Mouse (Mus musculus): ENCODE data around the gene Aldh16a1. TPM values are rescaled to one million over a fixed set of nuclear protein-coding genes. Genes with fewer than 3 reads are reported as not detected.
"Not testable (repeated sequence)": the region's sequence is repeated elsewhere in the genome, so short reads cannot be mapped to it uniquely, and the experiment has no call there.

Gene Aldh16a1
- polyA plus RNA-seq, 1 experiment = 97.2 TPM

- 3% methylated on average over 6 of the region's 6 CpGs for WGBS
- DNase-seq = no peak
- peaks cover 27% of the 10 kb centered on the region for H3K36me3 ChIP-seq (ENCODE audit: control insufficient read depth, insufficient read depth, low read length)
- H3K4me3 ChIP-seq (ENCODE audit: control insufficient read depth, insufficient read depth, low read length) = peak overlapping the region; percentile 84
- no peaks in the 10 kb centered on the region for H3K27me3 ChIP-seq (ENCODE audit: control insufficient read depth, insufficient read depth, low read length)
- peaks cover 35% of the 10 kb centered on the region for H3K4me1 ChIP-seq (replicated peaks; ENCODE audit: control insufficient read depth, insufficient read depth, low read length)
- TF ChIP-seq POLR2A (IDR thresholded peaks at IDR 0.05; ENCODE audit: control insufficient read depth, extremely low read depth, insufficient read depth, low read length, poor library complexity) = no peak
- TF ChIP-seq CTCF (IDR thresholded peaks at IDR 0.05; ENCODE audit: borderline replicate concordance, control insufficient read depth, extremely low read depth, insufficient read depth, low read length, poor library complexity) = no peak
- no peak overlapping the region; the same call in 1 of the 2 replicates for H3K27ac ChIP-seq (ENCODE audit: control insufficient read depth, insufficient read depth, low read length)
Measured at GRCm38 (mm10) chr7:45127700-45128224, 26.6 kb downstream of the Aldh16a1 start.

GRCm38 (mm10) chr7:45126844-45127699 is 27.3 kb downstream of the Aldh16a1 start:
- no peaks in the 10 kb centered on the region for H3K27me3 ChIP-seq (ENCODE audit: control insufficient read depth, insufficient read depth, low read length)
- H3K27ac ChIP-seq (ENCODE audit: control insufficient read depth, insufficient read depth, low read length) = peak overlapping the region; percentile 37
- DNase-seq = no peak
- peak overlapping the region; percentile 28 for H3K4me3 ChIP-seq (ENCODE audit: control insufficient read depth, insufficient read depth, low read length)
- H3K36me3 ChIP-seq (ENCODE audit: control insufficient read depth, insufficient read depth, low read length) = peaks cover 34% of the 10 kb centered on the region
- no peak for TF ChIP-seq CTCF (IDR thresholded peaks at IDR 0.05; ENCODE audit: borderline replicate concordance, control insufficient read depth, extremely low read depth, insufficient read depth, low read length, poor library complexity)
- no peak for TF ChIP-seq POLR2A (IDR thresholded peaks at IDR 0.05; ENCODE audit: control insufficient read depth, extremely low read depth, insufficient read depth, low read length, poor library complexity)
- H3K4me1 ChIP-seq (replicated peaks; ENCODE audit: control insufficient read depth, insufficient read depth, low read length) = peaks cover 42% of the 10 kb centered on the region
- 57% methylated on average over 21 of the region's 21 CpGs for WGBS

- Histone ChIP-seq H3K27ac (ENCODE audit: control insufficient read depth, insufficient read depth, low read length) (no peak overlapping the region), H3K36me3 (ENCODE audit: control insufficient read depth, insufficient read depth, low read length) (peaks cover 37% of the 10 kb centered on the region), H3K4me1 (replicated peaks; ENCODE audit: control insufficient read depth, insufficient read depth, low read length) (peaks cover 49% of the 10 kb centered on the region), H3K4me3 (ENCODE audit: control insufficient read depth, insufficient read depth, low read length) (no peak overlapping the region), H3K27me3 (ENCODE audit: control insufficient read depth, insufficient read depth, low read length) (no peaks in the 10 kb centered on the region)
- no peak for TF ChIP-seq CTCF (IDR thresholded peaks at IDR 0.05; ENCODE audit: borderline replicate concordance, control insufficient read depth, extremely low read depth, insufficient read depth, low read length, poor library complexity)
- TF ChIP-seq POLR2A (IDR thresholded peaks at IDR 0.05; ENCODE audit: control insufficient read depth, extremely low read depth, insufficient read depth, low read length, poor library complexity) = no peak
- 92% methylated on average over 17 of the region's 17 CpGs for WGBS
- no peak for DNase-seq
Measured at GRCm38 (mm10) chr7:45126147-45126843, 28.1 kb downstream of the Aldh16a1 start.

GRCm38 (mm10) chr7:45125649-45126048 is 28.7 kb downstream of the Aldh16a1 start:
- not testable (repeated sequence) for H3K27me3 ChIP-seq (ENCODE audit: control insufficient read depth, insufficient read depth, low read length); DNase-seq; H3K27ac ChIP-seq (ENCODE audit: control insufficient read depth, insufficient read depth, low read length); H3K4me3 ChIP-seq (ENCODE audit: control insufficient read depth, insufficient read depth, low read length)
- Histone ChIP-seq H3K36me3 (ENCODE audit: control insufficient read depth, insufficient read depth, low read length) (peaks cover 37% of the 10 kb centered on the region), H3K4me1 (replicated peaks; ENCODE audit: control insufficient read depth, insufficient read depth, low read length) (peaks cover 51% of the 10 kb centered on the region)
- WGBS = 90% methylated on average over 5 of the region's 5 CpGs

- no peak overlapping the region for H3K4me3 ChIP-seq (ENCODE audit: control insufficient read depth, insufficient read depth, low read length)
- WGBS = 76% methylated on average over 7 of the region's 7 CpGs
- H3K36me3 ChIP-seq (ENCODE audit: control insufficient read depth, insufficient read depth, low read length) = peaks cover 37% of the 10 kb centered on the region
- no peak overlapping the region for H3K27ac ChIP-seq (ENCODE audit: control insufficient read depth, insufficient read depth, low read length)
- H3K4me1 ChIP-seq (replicated peaks; ENCODE audit: control insufficient read depth, insufficient read depth, low read length) = peaks cover 56% of the 10 kb centered on the region
- TF ChIP-seq CTCF (IDR thresholded peaks at IDR 0.05; ENCODE audit: borderline replicate concordance, control insufficient read depth, extremely low read depth, insufficient read depth, low read length, poor library complexity) (no peak), POLR2A (IDR thresholded peaks at IDR 0.05; ENCODE audit: control insufficient read depth, extremely low read depth, insufficient read depth, low read length, poor library complexity) (no peak)
- DNase-seq = no peak
- no peaks in the 10 kb centered on the region for H3K27me3 ChIP-seq (ENCODE audit: control insufficient read depth, insufficient read depth, low read length)
Measured at GRCm38 (mm10) chr7:45125144-45125600, 29.2 kb downstream of the Aldh16a1 start.

- peak; percentile 65; the same call in 1 of the 2 replicates for TF ChIP-seq CTCF (IDR thresholded peaks at IDR 0.05; ENCODE audit: borderline replicate concordance, control insufficient read depth, extremely low read depth, insufficient read depth, low read length, poor library complexity)
- peak; percentile 85 for TF ChIP-seq POLR2A (IDR thresholded peaks at IDR 0.05; ENCODE audit: control insufficient read depth, extremely low read depth, insufficient read depth, low read length, poor library complexity)
- Histone ChIP-seq H3K4me1 (replicated peaks; ENCODE audit: control insufficient read depth, insufficient read depth, low read length) (peaks cover 60% of the 10 kb centered on the region), H3K27me3 (ENCODE audit: control insufficient read depth, insufficient read depth, low read length) (no peaks in the 10 kb centered on the region), H3K36me3 (ENCODE audit: control insufficient read depth, insufficient read depth, low read length) (peaks cover 37% of the 10 kb centered on the region), H3K4me3 (ENCODE audit: control insufficient read depth, insufficient read depth, low read length) (peak within 1 kb of the TSS; percentile 79), H3K27ac (ENCODE audit: control insufficient read depth, insufficient read depth, low read length) (peak within 1 kb of the TSS; percentile 97)
- peak; percentile 98 for DNase-seq
- WGBS = 2% methylated on average over 59 of the region's 59 CpGs
Measured at GRCm38 (mm10) chr7:45124224-45125143, 29.9 kb downstream of the Aldh16a1 start, which contains the start of gene Rps11. Rps11 (minus strand) TSS chr7:45124439.
